Mouse (Mus musculus) MEL-GATA-1-ER (cell line): ENCODE data around the gene Gng11.

Source experiments
- DNase-seq: peaks from one replicate; pipeline ENCODE4 v3.0.0-alpha.2; 2012; ENCODE audit warnings: low read depth; ENCODE audit errors: extremely low read depth

Gene Gng11

GRCm38 (mm10) chr6:4003890-4004306, at the start of gene Gng11:
Gng11 (plus strand) TSS chr6:4003904.
- DNase-seq, result no peak

DNA sequence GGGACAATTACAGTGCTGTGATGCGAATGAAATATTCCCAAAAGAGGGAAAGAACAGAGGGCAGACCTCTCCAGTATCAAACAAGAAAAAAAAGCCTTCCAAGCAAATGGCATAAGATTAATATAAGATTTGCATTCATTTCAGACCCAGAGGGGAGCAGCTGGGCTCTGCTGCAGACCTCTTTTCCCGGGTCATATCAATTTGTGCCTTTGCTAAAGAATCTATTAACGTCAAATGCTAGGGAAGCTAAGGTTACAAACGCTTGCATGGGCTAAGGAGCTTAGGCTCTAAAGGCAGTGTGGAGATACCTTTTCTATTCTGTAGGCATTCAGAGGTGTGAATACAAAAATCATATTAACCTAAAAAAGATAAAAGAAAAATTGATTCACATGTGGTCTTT, 48.7 kb upstream of the Gng11 start:
- no peak for DNase-seq

DNA sequence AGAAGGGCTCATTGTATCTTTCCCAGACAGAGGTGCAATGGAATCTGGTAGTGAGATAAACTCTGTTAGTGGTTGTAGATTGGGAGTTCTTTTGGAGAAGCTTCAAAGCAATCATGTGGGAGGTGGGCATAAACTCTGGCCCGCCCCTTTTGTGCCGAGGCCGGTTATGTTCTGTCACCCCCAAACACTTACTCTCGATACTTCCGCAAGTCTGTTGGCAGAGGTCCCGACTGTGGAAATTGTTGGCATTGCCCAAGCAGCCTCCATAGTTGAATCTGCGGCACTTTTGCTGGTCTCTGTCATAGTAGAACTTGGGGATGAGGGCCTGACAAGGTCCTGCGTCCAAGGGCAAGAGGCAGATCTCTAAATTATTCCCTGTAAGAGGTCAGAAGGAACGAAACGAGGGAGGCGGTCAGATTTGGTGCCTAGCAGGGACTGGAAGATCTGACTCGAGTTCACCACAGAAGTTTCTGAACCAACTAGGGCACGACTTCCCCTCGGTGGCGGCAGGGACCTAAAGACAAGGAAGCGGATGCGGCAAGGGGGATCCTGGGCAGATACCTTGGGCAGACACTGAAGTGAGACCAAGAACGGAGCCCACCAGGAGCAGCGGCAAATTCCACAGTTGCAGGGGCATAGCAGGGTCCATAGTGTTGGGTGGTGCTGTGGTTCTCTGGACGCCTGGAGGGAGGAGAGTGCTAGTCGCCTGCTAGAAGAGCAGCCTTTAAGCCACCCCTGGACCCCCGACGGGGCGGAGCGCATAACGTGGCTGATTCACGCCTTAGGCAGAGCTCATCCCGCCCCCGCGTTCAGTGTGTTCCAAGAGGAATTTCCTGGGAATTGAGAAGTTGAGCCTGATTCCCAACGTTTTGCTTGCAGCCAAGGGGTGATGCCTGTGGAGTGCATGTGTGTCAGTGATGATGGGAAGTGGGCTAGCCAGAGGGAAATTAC, 35.8 kb upstream of the Gng11 start:
- no peak for DNase-seq

DNA sequence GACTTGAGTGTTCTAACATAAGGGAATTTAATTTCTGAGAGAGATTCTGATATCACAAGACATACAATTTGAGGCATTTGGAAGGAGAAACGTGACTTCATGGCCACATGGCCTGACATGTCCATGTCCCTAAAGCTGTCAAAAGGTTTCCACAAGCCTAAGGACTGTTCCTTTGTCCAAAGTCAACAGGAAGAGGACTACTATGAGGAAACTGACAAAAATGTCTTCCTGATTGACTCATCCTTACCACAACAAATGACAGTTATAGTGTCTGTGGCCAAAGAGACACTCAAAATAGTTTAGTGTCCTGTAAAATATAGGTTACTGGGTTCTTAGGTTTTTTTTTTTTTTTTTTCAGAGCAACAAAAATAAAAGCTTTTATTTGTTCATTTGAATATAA, 30.0 kb upstream of the Gng11 start:
- DNase-seq, result no peak

DNA sequence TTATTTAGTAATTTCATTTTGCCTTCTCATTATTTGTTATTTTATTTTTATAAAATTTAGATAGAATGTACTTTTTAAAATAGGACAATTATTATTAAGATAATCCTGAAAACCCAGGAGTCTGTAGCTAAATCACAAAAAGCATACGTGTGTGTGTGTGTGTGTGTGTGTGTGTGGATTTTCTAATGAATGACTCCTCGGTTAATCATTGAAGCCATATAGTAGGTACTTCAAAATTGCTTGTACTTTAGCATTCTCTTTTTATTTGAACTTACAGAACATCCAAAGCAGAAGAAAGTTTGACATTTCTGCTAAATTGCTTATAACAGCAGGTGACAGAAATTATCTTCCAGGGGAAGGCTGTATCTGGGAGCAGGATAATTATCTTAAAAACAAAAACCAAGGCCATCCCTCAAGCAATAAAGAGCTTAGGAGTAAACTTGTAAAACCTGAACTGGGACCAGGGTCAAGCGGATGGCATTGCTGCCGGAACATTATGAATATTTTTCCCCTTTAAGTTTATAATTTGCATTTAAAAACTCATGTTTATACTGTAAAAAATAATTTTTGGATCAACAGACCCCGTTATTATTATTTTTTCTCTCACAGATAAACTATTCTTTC, 20.9 kb upstream of the Gng11 start:
- no peak for DNase-seq

GRCm38 (mm10) chr6:3988750-3989149, 15.0 kb upstream of the Gng11 start, which contains the start of gene Tfpi2:
Tfpi2 (minus strand) TSS chr6:3988919.
- DNase-seq, result no peak

DNA sequence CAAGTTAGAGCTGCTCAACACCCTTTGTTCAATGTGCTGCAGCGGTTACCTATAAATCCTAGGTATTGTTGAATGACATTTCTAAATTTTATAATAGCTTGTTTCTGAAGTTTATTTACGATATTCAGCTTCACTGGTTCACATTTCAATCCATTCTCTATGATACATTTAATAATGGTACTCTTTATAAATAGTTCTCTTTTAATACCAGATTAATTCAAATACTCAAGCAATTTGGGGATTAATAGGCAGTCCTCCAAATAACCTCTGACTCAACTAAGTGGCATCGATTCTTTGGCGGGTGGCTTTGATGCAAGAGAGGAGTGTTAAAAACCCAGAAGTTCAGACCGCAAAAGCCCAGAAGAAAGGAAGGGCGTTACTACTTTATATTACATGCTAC, 10.2 kb upstream of the Gng11 start, which contains the start of gene Gngt1:
Gene Gngt1, plus strand, starts transcription at position 301 of the 400 bp plus-strand sequence.
- DNase-seq, result no peak

DNA sequence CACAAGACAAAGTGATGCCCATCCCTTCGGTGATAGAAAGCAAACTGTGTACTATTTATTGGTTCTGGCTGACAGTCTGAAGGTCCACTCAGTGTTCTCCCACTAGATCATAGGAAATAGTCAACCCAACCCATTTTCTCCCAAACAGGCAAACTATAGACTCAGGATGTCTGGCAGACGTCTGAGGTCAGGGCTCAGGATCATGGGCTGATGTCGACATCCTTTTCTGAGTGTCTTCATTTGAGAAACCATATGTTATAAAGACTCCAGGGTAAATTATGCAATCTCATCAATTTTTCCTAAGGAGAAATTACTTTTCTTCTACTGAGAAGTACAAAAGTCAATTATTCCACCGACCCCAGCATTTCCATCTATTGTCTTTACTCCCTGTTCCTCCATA, 5.6 kb upstream of the Gng11 start:
- no peak for DNase-seq

DNA sequence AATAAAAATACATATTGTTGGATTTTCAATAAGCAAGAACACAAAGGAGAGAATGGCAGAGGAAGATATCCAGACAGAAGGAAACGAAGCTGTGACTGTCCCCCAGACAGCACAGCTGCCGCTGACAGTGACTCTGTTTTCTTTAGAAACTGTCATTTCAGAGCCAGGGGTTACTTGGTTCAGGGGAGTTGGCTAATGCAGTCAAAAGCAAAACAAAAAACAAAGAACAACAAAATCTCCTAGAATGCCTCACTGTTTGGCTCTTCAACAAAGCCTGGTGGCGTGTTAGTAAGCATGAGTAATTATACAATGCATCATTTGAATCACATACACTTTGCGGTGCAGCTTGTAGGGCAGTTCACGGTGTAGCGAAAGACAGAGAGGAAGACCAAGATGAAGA, 4.4 kb upstream of the Gng11 start:
- no peak for DNase-seq

- DNase-seq, result no peak
Measured at GRCm38 (mm10) chr6:4000716-4001115, 3.0 kb upstream of the Gng11 start.

- DNase-seq, result no peak
Measured at GRCm38 (mm10) chr6:4003445-4003844, 259 bp upstream of the Gng11 start.

DNA sequence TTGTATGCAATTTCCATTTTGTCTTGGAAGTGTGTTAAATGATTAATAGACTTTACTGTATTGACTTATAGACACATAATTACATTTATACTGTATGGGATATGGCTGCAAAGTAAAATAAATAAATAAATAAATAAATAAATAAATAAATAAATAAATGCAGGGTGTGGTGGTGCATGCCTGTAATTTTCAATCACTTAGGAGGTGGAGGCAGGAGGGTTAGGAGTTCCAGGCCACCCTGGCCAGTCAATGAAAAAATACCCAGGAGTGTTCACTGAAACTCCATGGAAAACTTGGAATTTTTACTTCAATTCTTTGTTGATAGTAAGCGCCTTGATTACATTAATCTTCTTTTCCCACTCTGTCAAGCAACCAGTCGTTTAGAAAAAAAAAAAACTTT, 1.1 kb downstream of the Gng11 start:
- no peak for DNase-seq

- DNase-seq, result no peak
Measured at GRCm38 (mm10) chr6:4008501-4009040, 4.9 kb downstream of the Gng11 start.

DNA sequence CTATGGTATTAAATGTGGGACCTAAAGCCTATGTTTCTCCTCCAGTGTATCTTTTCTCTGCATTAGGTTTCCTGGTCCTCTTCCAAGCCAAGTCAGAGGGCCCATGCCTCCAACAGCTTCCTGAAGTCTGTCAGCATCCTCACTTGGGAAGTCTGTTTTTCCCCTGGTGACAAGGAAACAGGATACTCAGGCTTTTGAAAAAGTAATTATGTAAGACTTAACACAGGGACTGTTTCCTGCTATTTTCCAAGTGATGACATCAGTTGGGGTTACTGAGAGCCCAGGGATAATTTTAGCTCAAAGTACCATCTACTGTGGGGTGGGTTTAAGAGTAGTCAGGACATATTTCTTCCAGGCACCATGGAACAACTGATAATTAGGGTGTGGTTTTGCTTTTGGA, 5.8 kb downstream of the Gng11 start:
- DNase-seq, result no peak

- DNase-seq, result no peak
Measured at GRCm38 (mm10) chr6:4022645-4023044, 18.9 kb downstream of the Gng11 start.

DNA sequence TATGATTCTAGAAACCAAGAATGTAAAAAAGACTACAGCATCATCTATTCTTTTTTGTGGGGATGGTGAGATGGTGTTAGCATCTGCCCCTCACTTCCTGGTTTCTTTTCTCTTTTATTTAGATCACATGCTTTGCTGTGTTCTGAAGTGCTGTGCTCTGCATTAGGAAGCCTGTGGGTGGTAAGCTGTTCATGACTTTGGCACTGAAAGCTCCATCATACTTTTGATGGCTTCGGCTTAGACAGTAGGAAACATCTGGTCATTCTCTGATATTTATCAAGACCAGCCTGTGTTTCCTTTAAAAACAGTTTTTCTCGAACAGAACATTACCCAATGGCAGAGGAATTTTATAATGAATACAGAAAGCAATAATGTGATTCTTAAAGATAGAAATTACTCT, 22.7 kb downstream of the Gng11 start:
- no peak for DNase-seq

GRCm38 (mm10) chr6:4030956-4031355, 27.3 kb downstream of the Gng11 start:
- DNase-seq, result no peak

GRCm38 (mm10) chr6:4041821-4042220, 38.1 kb downstream of the Gng11 start:
- no peak for DNase-seq

DNA sequence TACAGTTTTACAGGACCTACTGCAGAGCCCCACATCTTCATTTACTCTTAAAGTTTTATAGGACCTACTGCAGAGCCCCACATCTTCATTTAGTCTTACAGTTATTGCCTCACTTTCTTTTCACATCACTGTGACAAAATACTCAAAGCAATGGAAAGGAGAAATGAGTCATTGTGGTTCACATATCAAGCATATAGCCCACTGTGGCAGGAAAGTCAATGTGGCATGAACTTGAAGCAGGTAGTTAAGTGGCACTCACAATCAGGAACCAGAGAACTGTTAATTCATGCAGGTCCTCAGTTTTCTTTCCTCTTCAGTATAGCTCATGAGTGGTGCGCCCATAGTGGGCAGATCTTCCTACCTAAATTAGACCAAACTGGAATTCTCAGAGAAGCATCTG, 43.5 kb downstream of the Gng11 start:
- DNase-seq, result no peak

GRCm38 (mm10) chr6:4052843-4053242, 49.1 kb downstream of the Gng11 start:
- no peak for DNase-seq

GRCm38 (mm10) chr6:4054387-4054786, 50.7 kb downstream of the Gng11 start:
- DNase-seq, result no peak
